Mouse (Mus musculus) spleen, adult 2 months (tissue): ENCODE data around the gene Ccdc174. TPM values are rescaled to one million over a fixed set of nuclear protein-coding genes. Genes with fewer than 3 reads are reported as not detected.
A peak's percentile ranks its signal among the peaks of the same experiment; 100 is the strongest.
"Not testable (repeated sequence)": the region's sequence is repeated elsewhere in the genome, so short reads cannot be mapped to it uniquely, and the experiment has no call there.

Source experiments
- DNase-seq, 2 experiments: peaks; one replicate each; pipeline versions ENCODE4 v3.0.0 to v3.0.0-alpha.2; 2012 to 2021; ENCODE audit warnings: low spot score in 2 of 2, low read depth in 1 of 2
- H3K27ac ChIP-seq: fragments of 200-500 bp; 2 replicates; pipeline ENCODE4 v1.5.1; 2012; ENCODE audit warnings: low read length, inconsistent platforms; ENCODE audit not compliant: insufficient read depth
- H3K27me3 ChIP-seq: fragments of 200-500 bp; 2 replicates; pipeline ENCODE4 v1.6.1; 2012; ENCODE audit warnings: mild to moderate bottlenecking, moderate library complexity, low read length, inconsistent platforms; ENCODE audit not compliant: control insufficient read depth, insufficient read depth
- H3K36me3 ChIP-seq: fragments of 200-500 bp; 2 replicates; pipeline ENCODE4 v1.6.1; 2012; ENCODE audit warnings: mild to moderate bottlenecking, low read length, inconsistent platforms; ENCODE audit not compliant: control insufficient read depth, insufficient read depth
- H3K4me1 ChIP-seq: fragments of 200-500 bp; 2 replicates; pipeline ENCODE4 v1.6.1; 2011; ENCODE audit warnings: inconsistent platforms; ENCODE audit not compliant: control insufficient read depth, insufficient read depth, insufficient read length
- H3K4me3 ChIP-seq: fragments of 200-500 bp; 2 replicates; pipeline ENCODE4 v1.5.1; 2011; ENCODE audit warnings: mild to moderate bottlenecking, inconsistent platforms; ENCODE audit not compliant: insufficient read depth, insufficient read length; ENCODE audit errors: extremely low read depth
- CTCF ChIP-seq: fragments of 200-500 bp; IDR thresholded peaks from 2 replicates; pipeline ENCODE4 v1.5.1; 2011; ENCODE audit warnings: mild to moderate bottlenecking, inconsistent platforms; ENCODE audit not compliant: insufficient read depth, insufficient read length, insufficient replicate concordance; ENCODE audit errors: extremely low read depth
- POLR2A ChIP-seq: fragments of 200-500 bp; IDR thresholded peaks from 2 replicates; pipeline ENCODE4 v1.6.1; 2011; ENCODE audit warnings: low read depth, low read length, inconsistent platforms
- WGBS: fragments of 180-500 bp; shearing (Covaris S2); methylation state at CpG from one replicate; pipeline ENCODE4 v1.1.7; 2018; 5-methylcytosine and 5-hydroxymethylcytosine counted together
- polyA plus RNA-seq: library from polyadenylated mRNA; depleted of rRNA; stranded (reverse); fragments of >200 nt; gene quantifications from 2 replicates; pipeline ENCODE4 v1.2.3, GENCODE M21; 2012

Ccdc174 gene
- polyA plus RNA-seq, 1 experiment, result 2.4 TPM

- Histone ChIP-seq H3K4me1 (no peaks in the 10 kb centered on the region), H3K4me3 (no peak overlapping the region), H3K27ac (no peak overlapping the region), H3K36me3 (peaks cover 40% of the 10 kb centered on the region), H3K27me3 (no peaks in the 10 kb centered on the region)
- DNase-seq, result no peak
- 90% methylated on average over 3 of the region's 3 CpGs for WGBS
- TF ChIP-seq POLR2A, result no peak
- TF ChIP-seq CTCF, result no peak
Observed at GRCm38 (mm10) chr6:91889255-91889906, 11.5 kb downstream of the Ccdc174 start.

GRCm38 (mm10) chr6:91890615-91891014 is 12.8 kb downstream of the Ccdc174 start:
- TF ChIP-seq POLR2A (no peak), CTCF (no peak)
- 94% methylated on average over 5 of the region's 5 CpGs for WGBS
- Histone ChIP-seq H3K4me3 (no peak overlapping the region), H3K4me1 (no peaks in the 10 kb centered on the region), H3K36me3 (peaks cover 45% of the 10 kb centered on the region), H3K27ac (no peak overlapping the region), H3K27me3 (no peaks in the 10 kb centered on the region)
- DNase-seq, result no peak

DNA sequence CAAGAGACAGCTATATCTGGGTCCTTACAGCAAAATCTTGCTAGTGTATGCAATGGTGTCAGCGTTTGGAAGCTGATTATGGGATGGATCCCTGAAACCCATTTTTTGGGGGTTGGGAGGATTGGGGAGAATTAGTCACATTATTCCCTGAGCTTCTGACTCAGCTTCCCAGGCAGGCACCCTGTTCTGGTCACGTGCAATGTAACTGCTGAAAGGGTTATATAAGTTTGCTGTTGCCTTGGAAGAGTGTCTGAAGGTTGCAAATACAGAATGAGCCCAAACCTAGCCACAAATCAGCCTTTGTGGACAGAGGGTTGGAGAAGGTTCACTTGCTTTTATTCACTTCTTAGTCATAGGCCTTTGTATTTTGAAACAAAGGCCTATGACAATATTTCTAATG is 13.9 kb downstream of the Ccdc174 start:
- Histone ChIP-seq H3K36me3 (peaks cover 42% of the 10 kb centered on the region), H3K4me3 (no peak overlapping the region), H3K4me1 (no peaks in the 10 kb centered on the region), H3K27me3 (no peaks in the 10 kb centered on the region), H3K27ac (no peak overlapping the region)
- TF ChIP-seq CTCF (no peak), POLR2A (no peak)
- DNase-seq, result no peak
- 94% methylated on average over 2 of the region's 2 CpGs for WGBS

- WGBS, result 91% methylated on average over 3 of the region's 3 CpGs
- H3K36me3 ChIP-seq, result peaks cover 54% of the 10 kb centered on the region
- H3K4me1 ChIP-seq, result no peaks in the 10 kb centered on the region
Observed at GRCm38 (mm10) chr6:91896783-91897182, 18.9 kb downstream of the Ccdc174 start.

GRCm38 (mm10) chr6:91901505-91901904 is 23.7 kb downstream of the Ccdc174 start:
- no peak overlapping the region for H3K27ac ChIP-seq
- H3K4me3 ChIP-seq, result no peak overlapping the region
- 37% methylated on average over 5 of the region's 5 CpGs for WGBS
- H3K36me3 ChIP-seq, result peaks cover 34% of the 10 kb centered on the region
- no peaks in the 10 kb centered on the region for H3K4me1 ChIP-seq
- TF ChIP-seq POLR2A (no peak), CTCF (peak; percentile 75; the same call in 1 of the 2 replicates)
- peak; percentile 9 to 51 for DNase-seq
- no peaks in the 10 kb centered on the region for H3K27me3 ChIP-seq

More at GRCm38 (mm10) chr6:91896783-91897182, 18.9 kb downstream of the Ccdc174 start:
- Histone ChIP-seq H3K27me3 (no peaks in the 10 kb centered on the region), H3K27ac (no peak overlapping the region), H3K4me3 (no peak overlapping the region)
- TF ChIP-seq CTCF (no peak), POLR2A (no peak)
- no peak for DNase-seq

DNA sequence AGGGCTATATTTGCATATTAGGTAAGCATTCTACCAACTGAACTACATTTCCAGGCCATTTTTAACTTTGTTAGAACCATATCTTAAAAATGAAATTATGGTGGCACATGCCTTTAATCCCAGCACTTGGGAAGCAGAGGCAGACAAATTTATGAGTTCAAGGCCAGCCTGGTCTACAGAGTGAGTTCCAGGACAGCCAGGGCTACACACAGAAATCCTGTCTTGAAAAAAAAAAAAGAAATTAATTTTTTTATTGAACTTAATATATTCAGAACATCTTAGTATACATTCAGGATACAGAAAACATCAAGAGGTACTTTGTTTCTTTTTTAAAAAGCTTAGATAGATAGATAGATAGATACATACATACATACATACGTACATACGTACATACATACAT is 24.7 kb downstream of the Ccdc174 start, which contains the start of gene 4930590J08Rik:
TSS of gene 4930590J08Rik (plus strand) at position 301 of the 400 bp plus-strand sequence.
- not testable (repeated sequence) for H3K27me3 ChIP-seq, DNase-seq, H3K4me1 ChIP-seq, H3K4me3 ChIP-seq, H3K27ac ChIP-seq
- H3K36me3 ChIP-seq, result peaks cover 25% of the 10 kb centered on the region
- 98% methylated on average over 2 of the region's 2 CpGs for WGBS

GRCm38 (mm10) chr6:91914011-91914410 is 36.2 kb downstream of the Ccdc174 start:
- 85% methylated on average over 10 of the region's 10 CpGs for WGBS
- Histone ChIP-seq H3K27ac (no peak overlapping the region), H3K27me3 (no peaks in the 10 kb centered on the region), H3K4me1 (no peaks in the 10 kb centered on the region), H3K4me3 (no peak overlapping the region), H3K36me3 (no peaks in the 10 kb centered on the region)
- no peak for TF ChIP-seq CTCF
- no peak for TF ChIP-seq POLR2A
- DNase-seq, result no peak
